Mouse (Mus musculus) CH12.LX (cell line): ENCODE results near the gene Iqgap1. TPM values are rescaled to one million over a fixed set of nuclear protein-coding genes. Genes with fewer than 3 reads are reported as not detected.

ENCODE experiments used
- DNase-seq: peaks from one replicate; pipeline ENCODE4 v3.0.0-alpha.2; 2013; ENCODE audit errors: extremely low read depth
- H3K27ac ChIP-seq: 2 replicates; pipeline ENCODE4 v1.5.1; 2012; ENCODE audit warnings: low read depth, mild to moderate bottlenecking, control low read depth, moderate library complexity; ENCODE audit not compliant: insufficient read depth
- H3K27me3 ChIP-seq: replicated peaks from 2 replicates; pipeline ENCODE3; 2012; ENCODE audit warnings: inconsistent platforms
- H3K36me3 ChIP-seq, 2 experiments: replicated peaks in 1 of 2; 2 replicates each; pipeline versions ENCODE3 to v1.6.1; 2012; ENCODE audit warnings: inconsistent platforms in 1 of 2, low read length in 1 of 2, mild to moderate bottlenecking in 1 of 2, mixed read lengths in 1 of 2, moderate library complexity in 1 of 2; ENCODE audit not compliant: control insufficient read depth in 1 of 2, insufficient read depth in 1 of 2
- H3K4me1 ChIP-seq, 2 experiments: 2 replicates each; pipeline ENCODE4 v1.6.1; 2012; ENCODE audit warnings: inconsistent platforms in 1 of 2, moderate library complexity in 1 of 2; ENCODE audit not compliant: insufficient read depth in 2 of 2, control insufficient read depth in 1 of 2
- H3K4me2 ChIP-seq: 2 replicates; pipeline ENCODE4 v1.6.1; 2012; ENCODE audit warnings: low read depth, mild to moderate bottlenecking, control low read depth; ENCODE audit not compliant: poor library complexity, insufficient read depth, severe bottlenecking
- H3K4me3 ChIP-seq, 3 experiments: fragments of 150-350 bp in 1 of 3; sonication (generic) in 1 of 3; replicated peaks in 1 of 3; 2 replicates each; pipeline versions ENCODE3 to v1.5.1; 2011 to 2012; ENCODE audit warnings: low read depth in 2 of 3, low read length in 2 of 3, mild to moderate bottlenecking in 2 of 3, moderate library complexity in 2 of 3, control low read depth in 1 of 3, improper control_type of control experiment in 1 of 3, inconsistent platforms in 1 of 3, mixed read lengths in 1 of 3; ENCODE audit not compliant: poor library complexity in 1 of 3
- H3K79me2 ChIP-seq: replicated peaks from 2 replicates; pipeline ENCODE4 v1.6.1; 2012; ENCODE audit warnings: mild to moderate bottlenecking, moderate library complexity; ENCODE audit not compliant: control insufficient read depth, poor library complexity, insufficient read depth, severe bottlenecking; ENCODE audit errors: extremely low read depth
- H3K9ac ChIP-seq: 2 replicates; pipeline ENCODE4 v1.6.1; 2012; ENCODE audit warnings: low read depth, mild to moderate bottlenecking, control low read depth, moderate library complexity; ENCODE audit not compliant: insufficient read depth
- H3K9me3 ChIP-seq: replicated peaks from 2 replicates; pipeline ENCODE3; 2012; ENCODE audit warnings: low read length, inconsistent platforms, mixed read lengths
- BHLHE40 ChIP-seq: IDR thresholded peaks from 2 replicates; pipeline ENCODE4 v1.6.1; 2011; ENCODE audit warnings: mild to moderate bottlenecking, low read depth, low read length, improper control_type of control experiment
- CHD1 ChIP-seq: IDR thresholded peaks from 2 replicates; pipeline ENCODE4 v1.6.1; 2012; ENCODE audit warnings: low read depth, low read length, improper control_type of control experiment, inconsistent platforms
- CHD2 ChIP-seq: IDR thresholded peaks from 2 replicates; pipeline ENCODE4 v1.6.1; 2011; ENCODE audit warnings: low read length, improper control_type of control experiment
- E2F4 ChIP-seq: IDR thresholded peaks from 2 replicates; pipeline ENCODE4 v1.6.1; 2011; ENCODE audit warnings: low read depth, low read length, improper control_type of control experiment; ENCODE audit not compliant: insufficient replicate concordance
- ELF1 ChIP-seq: IDR thresholded peaks from 2 replicates; pipeline ENCODE4 v1.6.1; 2014; ENCODE audit warnings: low read depth, mild to moderate bottlenecking, inconsistent platforms, low read length, improper control_type of control experiment
- EP300 ChIP-seq: IDR thresholded peaks from 2 replicates; pipeline ENCODE4 v1.6.1; 2011; ENCODE audit warnings: low read length, improper control_type of control experiment
- GABPA ChIP-seq: IDR thresholded peaks from 2 replicates; pipeline ENCODE4 v1.6.1; 2012; ENCODE audit warnings: low read depth, low read length, improper control_type of control experiment, inconsistent platforms; ENCODE audit not compliant: insufficient replicate concordance
- HCFC1 ChIP-seq: IDR thresholded peaks from 2 replicates; pipeline ENCODE4 v1.6.1; 2012; ENCODE audit warnings: low read depth, mild to moderate bottlenecking, inconsistent platforms, low read length, improper control_type of control experiment
- JUN ChIP-seq: IDR thresholded peaks from 2 replicates; pipeline ENCODE4 v1.6.1; 2011; ENCODE audit warnings: low read depth, mild to moderate bottlenecking, low read length, improper control_type of control experiment, moderate library complexity; ENCODE audit not compliant: insufficient read depth
- JUND ChIP-seq: conservative IDR thresholded peaks from 2 replicates; pipeline ENCODE4 v1.6.1; 2011; ENCODE audit warnings: low read depth, low read length, improper control_type of control experiment
- MAX ChIP-seq: IDR thresholded peaks from 2 replicates; pipeline ENCODE4 v1.6.1; 2011; ENCODE audit warnings: low read length, improper control_type of control experiment
- MAZ ChIP-seq: IDR thresholded peaks from 2 replicates; pipeline ENCODE4 v1.6.1; 2012; ENCODE audit warnings: low read depth, mild to moderate bottlenecking, inconsistent platforms, low read length, improper control_type of control experiment, moderate library complexity
- MEF2A ChIP-seq: IDR thresholded peaks from 2 replicates; pipeline ENCODE4 v1.6.1; 2014; ENCODE audit warnings: low read depth, mild to moderate bottlenecking, inconsistent platforms, low read length, improper control_type of control experiment, borderline replicate concordance
- MYC ChIP-seq: IDR thresholded peaks from 2 replicates; pipeline ENCODE4 v1.6.1; 2011; ENCODE audit warnings: low read depth, mild to moderate bottlenecking, improper control_type of control experiment, low read length
- NELFE ChIP-seq: IDR thresholded peaks from 2 replicates; pipeline ENCODE4 v1.6.1; 2011; ENCODE audit warnings: low read depth, low read length, improper control_type of control experiment
- PAX5 ChIP-seq: IDR thresholded peaks from 2 replicates; pipeline ENCODE4 v1.6.1; 2012; ENCODE audit warnings: low read length, inconsistent platforms, mixed read lengths
- POLR2AphosphoS2 ChIP-seq: IDR thresholded peaks from 2 replicates; pipeline ENCODE4 v1.6.1; 2011; ENCODE audit warnings: low read depth, low read length, improper control_type of control experiment
- RAD21 ChIP-seq: IDR thresholded peaks from 2 replicates; pipeline ENCODE4 v1.6.1; 2011; ENCODE audit warnings: low read depth, mild to moderate bottlenecking, low read length, improper control_type of control experiment, moderate library complexity
- SIN3A ChIP-seq: IDR thresholded peaks from 2 replicates; pipeline ENCODE4 v1.6.1; 2012; ENCODE audit warnings: low read length, improper control_type of control experiment, inconsistent platforms
- TBP ChIP-seq: conservative IDR thresholded peaks from 2 replicates; pipeline ENCODE4 v1.6.1; 2011; ENCODE audit warnings: low read depth, low read length, improper control_type of control experiment
- TCF12 ChIP-seq: IDR thresholded peaks from 2 replicates; pipeline ENCODE4 v1.6.1; 2014; ENCODE audit warnings: low read depth, mild to moderate bottlenecking, inconsistent platforms, low read length, improper control_type of control experiment
- UBTF ChIP-seq: IDR thresholded peaks from 2 replicates; pipeline ENCODE4 v1.6.1; 2012; ENCODE audit warnings: low read depth, mild to moderate bottlenecking, inconsistent platforms, low read length, improper control_type of control experiment, moderate library complexity
- USF1 ChIP-seq: IDR thresholded peaks from 2 replicates; pipeline ENCODE4 v1.6.1; 2014; ENCODE audit warnings: low read depth, mild to moderate bottlenecking, inconsistent platforms, low read length, improper control_type of control experiment
- USF2 ChIP-seq: conservative IDR thresholded peaks from 2 replicates; pipeline ENCODE4 v1.6.1; 2011; ENCODE audit warnings: low read depth, low read length, improper control_type of control experiment
- ZKSCAN1 ChIP-seq: IDR thresholded peaks from 2 replicates; pipeline ENCODE4 v1.6.1; 2012; ENCODE audit warnings: low read depth, inconsistent platforms, low read length, improper control_type of control experiment, borderline replicate concordance
- ZMIZ1 ChIP-seq: IDR thresholded peaks from 2 replicates; pipeline ENCODE4 v1.6.1; 2012; ENCODE audit warnings: low read depth, mild to moderate bottlenecking, inconsistent platforms, low read length, improper control_type of control experiment
- dilution Hi-C: fragments of 300-500 bp; cut with MboI; formaldehyde crosslinking; loops from 2 replicates; pipeline ENCODE4 v1.14.3; 2020; ENCODE audit warnings: low sequenced_read_pairs; ENCODE audit not compliant: extremely low pct_unique_long_range_greater_than_20kb, extremely low pct_ligation_motif_present
- in situ Hi-C: fragments of 300-500 bp; cut with MboI; formaldehyde crosslinking; loops from 3 replicates; pipeline ENCODE4 v1.14.3; 2019; ENCODE audit warnings: low sequenced_read_pairs, low pct_ligation_motif_present, low pct_unique_long_range_greater_than_20kb, mixed read lengths
- polyA plus RNA-seq: library from polyadenylated mRNA; unstranded; fragments of >175 nt; gene quantifications from 2 replicates; pipeline ENCODE4 v1.2.1, GENCODE M21; 2012; ENCODE audit warnings: low read depth; ENCODE audit not compliant: insufficient read length
- total RNA-seq, 2 experiments: library from RNA; depleted of rRNA; stranded (reverse); fragments of 300-350 nt in 1 of 2; fragments of >200 nt in 1 of 2; gene quantifications; 2 replicates each; pipeline ENCODE4 v1.2.3; 2012 to 2014

Iqgap1 gene
- total and polyA plus RNA-seq, 3 experiments = 49.6 to 126 (median 77.0) TPM

DNA sequence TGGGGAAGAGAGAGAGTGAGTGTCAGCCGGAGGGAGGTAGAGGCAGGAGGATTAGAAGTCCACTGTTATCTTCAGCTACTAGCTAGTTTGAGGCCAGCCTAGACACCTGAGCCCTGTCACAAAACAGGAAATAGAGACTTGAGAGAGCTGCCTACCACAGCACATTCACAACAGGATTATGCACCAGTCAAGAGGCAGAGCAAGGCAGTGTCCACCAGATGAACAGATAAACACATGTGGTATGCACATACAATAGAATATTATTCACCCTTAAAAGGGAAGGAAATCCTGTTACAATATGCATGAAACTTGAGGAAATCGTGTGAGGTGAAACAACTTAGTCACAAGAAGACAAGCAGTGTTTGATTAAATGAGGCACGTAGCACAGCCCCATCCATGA, 153.5 kb downstream of the Iqgap1 start:
- Histone ChIP-seq H3K9me3 (no peaks in the 10 kb centered on the region), H3K9ac (no peak overlapping the region), H3K27me3 (no peaks in the 10 kb centered on the region), H3K36me3 (peaks cover 0 to 45% of the 10 kb centered on the region in 2 experiments), H3K4me3 (no peak overlapping the region), H3K79me2 (no peaks in the 10 kb centered on the region), H3K4me2 (no peak overlapping the region), H3K27ac (no peak overlapping the region), H3K4me1 (peaks cover 0 to 16% of the 10 kb centered on the region in 2 experiments; a peak in 2 of 4 replicates)
- DNase-seq = no peak
- in situ Hi-C loops = no loop called here
- TF ChIP-seq CHD1 = no peak
- TF ChIP-seq RAD21 = no peak
- TF ChIP-seq GABPA = no peak
- no peak for TF ChIP-seq UBTF
- no peak for TF ChIP-seq MYC
- TF ChIP-seq ZMIZ1 = no peak
- TF ChIP-seq USF1 = no peak
- no peak for TF ChIP-seq NELFE
- no peak for TF ChIP-seq BHLHE40
- TF ChIP-seq USF2 = no peak
- TF ChIP-seq PAX5 = no peak
- TF ChIP-seq TBP = no peak
- TF ChIP-seq MAX = no peak
- no peak for TF ChIP-seq HCFC1
- TF ChIP-seq TCF12 = no peak
- no peak for TF ChIP-seq JUND
- no peak for TF ChIP-seq ZKSCAN1
- TF ChIP-seq ELF1 = no peak
- no peak for TF ChIP-seq CHD2
- no peak for TF ChIP-seq E2F4
- dilution Hi-C loops = no loop called here

DNA sequence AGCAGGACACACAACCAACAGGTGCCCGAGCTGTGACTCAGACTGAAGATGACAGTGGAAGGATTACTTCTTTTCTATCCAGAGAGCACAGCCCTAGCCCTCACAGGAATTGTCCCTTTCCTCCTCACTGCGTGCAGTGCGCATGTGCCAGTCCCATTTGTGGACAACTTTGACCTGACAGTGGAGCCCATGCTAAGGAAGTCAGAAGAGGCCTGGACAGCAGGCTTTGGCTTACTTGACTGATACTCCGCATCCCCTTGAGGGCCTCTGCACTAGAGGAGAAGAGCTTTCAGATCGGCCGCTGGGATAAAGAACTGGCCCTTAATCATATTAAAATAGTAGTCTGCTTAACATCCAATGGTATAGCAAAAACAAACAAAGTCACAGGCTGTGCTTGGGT, 154.9 kb downstream of the Iqgap1 start:
- TF ChIP-seq ZKSCAN1 (no peak), JUND (no peak), HCFC1 (no peak), CHD2 (no peak), RAD21 (no peak), MEF2A (no peak), MAZ (no peak), ELF1 (no peak), JUN (no peak), EP300 (no peak), SIN3A (no peak), POLR2AphosphoS2 (no peak)
- dilution Hi-C loops (no loop called here), in situ Hi-C loops (no loop called here)
- Histone ChIP-seq H3K27me3 (no peaks in the 10 kb centered on the region), H3K4me1 (peaks cover 0 to 12% of the 10 kb centered on the region in 2 experiments; a peak in 2 of 4 replicates), H3K36me3 (peaks cover 0 to 40% of the 10 kb centered on the region in 2 experiments), H3K9ac (no peak overlapping the region), H3K9me3 (no peaks in the 10 kb centered on the region), H3K27ac (no peak overlapping the region), H3K79me2 (no peaks in the 10 kb centered on the region), H3K4me3 (no peak overlapping the region), H3K4me2 (no peak overlapping the region)
- DNase-seq = no peak
